Mouse (Mus musculus): Measurements from ENCODE around the gene Egr2. TPM values are rescaled to one million over a fixed set of nuclear protein-coding genes. Genes with fewer than 3 reads are reported as not detected.
A peak's percentile ranks its signal among the peaks of the same experiment; 100 is the strongest.

The Egr2 gene
- total and polyA plus RNA-seq, 3 experiments = 1.0 to 4.7 (median 3.1) TPM

DNA sequence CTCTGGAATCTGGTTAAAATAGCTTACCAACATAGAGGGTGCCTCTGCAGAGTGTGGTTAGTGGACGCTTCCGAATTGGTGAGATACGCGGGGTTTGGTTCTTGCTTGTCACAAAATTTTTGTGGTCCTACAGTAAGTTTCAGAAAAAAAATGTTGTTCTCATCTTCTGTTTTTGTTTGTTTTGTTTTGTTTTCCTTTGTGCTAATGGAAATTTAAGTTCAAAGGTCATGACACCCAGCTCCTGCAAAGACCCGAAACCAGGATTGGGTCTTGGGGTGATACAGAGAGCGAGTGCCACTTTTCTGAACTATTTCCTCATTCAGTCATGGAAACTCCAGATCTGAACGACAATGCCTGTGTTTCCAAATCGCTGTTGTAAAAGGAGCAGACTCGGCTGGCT is 37.3 kb upstream of the Egr2 start:
- dilution Hi-C loops (cut with MboI; ENCODE audit: extremely low pct_ligation_motif_present, extremely low pct_unique_long_range_greater_than_20kb, low sequenced_read_pairs) (no loop called here), in situ Hi-C loops (cut with MboI; ENCODE audit: low pct_ligation_motif_present, low pct_unique_long_range_greater_than_20kb, low sequenced_read_pairs) (no loop called here)
- no peak overlapping the region for H3K4me3 ChIP-seq (replicated peaks in 1 of 3; ENCODE audit: low read depth in 2 of 3, low read length in 2 of 3, poor library complexity in 1 of 3)
- H3K27ac ChIP-seq (ENCODE audit: insufficient read depth, low read depth) = no peak overlapping the region
- no peaks in the 10 kb centered on the region for H3K9me3 ChIP-seq (replicated peaks; ENCODE audit: low read length)
- H3K4me1 ChIP-seq (ENCODE audit: control insufficient read depth in 1 of 2, insufficient read depth in 2 of 2) = peaks cover 6 to 35% of the 10 kb centered on the region in 2 experiments; a peak in 3 of 4 replicates
- H3K27me3 ChIP-seq (replicated peaks) = no peaks in the 10 kb centered on the region
- no peaks in the 10 kb centered on the region for H3K36me3 ChIP-seq (replicated peaks in 1 of 2; ENCODE audit: control insufficient read depth in 1 of 2, insufficient read depth in 1 of 2, low read length in 1 of 2)
- peak overlapping the region; percentile 81 for H3K4me2 ChIP-seq (ENCODE audit: insufficient read depth, low read depth, poor library complexity, severe bottlenecking)
- H3K79me2 ChIP-seq (replicated peaks; ENCODE audit: control insufficient read depth, extremely low read depth, insufficient read depth, poor library complexity, severe bottlenecking) = no peaks in the 10 kb centered on the region
- TF ChIP-seq MEF2A (IDR thresholded peaks at IDR 0.05; ENCODE audit: borderline replicate concordance, low read depth, low read length) (0 out of 2 replicates have a peak, but pooled peaks have one; percentile 0), MAFK (IDR thresholded peaks at IDR 0.05; ENCODE audit: insufficient replicate concordance, low read length) (no peak)
- no peak for DNase-seq (ENCODE audit: extremely low read depth)
- H3K9ac ChIP-seq (ENCODE audit: insufficient read depth, low read depth) = no peak overlapping the region

DNA sequence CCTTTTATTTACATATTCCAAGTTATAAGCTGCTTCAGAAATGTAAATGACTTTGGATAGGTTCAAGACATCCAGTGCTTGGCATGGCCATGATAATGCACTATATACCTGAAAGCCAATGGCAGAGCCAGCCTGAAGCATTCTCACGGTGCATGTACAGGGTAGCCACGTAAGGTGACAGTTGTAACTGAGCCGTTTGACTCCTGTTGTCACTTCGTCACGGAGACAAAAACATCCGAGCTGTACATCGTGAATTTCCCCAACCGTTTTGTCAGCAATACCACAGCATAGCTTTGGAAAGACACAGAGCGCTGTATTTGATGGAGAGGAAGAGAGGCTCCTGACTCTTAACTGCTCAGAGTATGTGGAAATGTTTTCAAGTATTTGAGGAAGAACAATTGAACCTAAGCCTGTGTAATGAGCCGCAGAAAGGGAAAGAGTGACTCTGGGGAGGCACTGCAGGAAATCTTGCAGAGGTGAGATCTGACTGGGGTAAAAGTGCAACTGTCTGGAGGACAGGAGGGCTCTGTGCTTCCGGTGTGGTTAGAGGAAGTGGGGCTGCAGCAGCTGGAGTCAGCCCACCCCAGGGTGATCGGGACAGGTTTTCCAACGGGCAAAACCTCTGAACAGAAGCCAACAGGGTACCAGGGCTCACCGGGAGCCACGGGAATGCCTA is 31.8 kb upstream of the Egr2 start:
- in situ Hi-C loops (cut with MboI; ENCODE audit: low pct_ligation_motif_present, low pct_unique_long_range_greater_than_20kb, low sequenced_read_pairs) = no loop called here
- peaks cover 2% of the 10 kb centered on the region for H3K9me3 ChIP-seq (replicated peaks; ENCODE audit: low read length)
- no peak overlapping the region for H3K4me3 ChIP-seq (replicated peaks in 1 of 3; ENCODE audit: low read depth in 2 of 3, low read length in 2 of 3, poor library complexity in 1 of 3)
- peak overlapping the region; percentile 74 for H3K4me2 ChIP-seq (ENCODE audit: insufficient read depth, low read depth, poor library complexity, severe bottlenecking)
- no peak overlapping the region for H3K27ac ChIP-seq (ENCODE audit: insufficient read depth, low read depth)
- dilution Hi-C loops (cut with MboI; ENCODE audit: extremely low pct_ligation_motif_present, extremely low pct_unique_long_range_greater_than_20kb, low sequenced_read_pairs) = no loop called here
- H3K9ac ChIP-seq (ENCODE audit: insufficient read depth, low read depth) = no peak overlapping the region
- no peaks in the 10 kb centered on the region for H3K36me3 ChIP-seq (replicated peaks in 1 of 2; ENCODE audit: control insufficient read depth in 1 of 2, insufficient read depth in 1 of 2, low read length in 1 of 2)
- H3K79me2 ChIP-seq (replicated peaks; ENCODE audit: control insufficient read depth, extremely low read depth, insufficient read depth, poor library complexity, severe bottlenecking) = no peaks in the 10 kb centered on the region
- TF ChIP-seq MAX (IDR thresholded peaks at IDR 0.05; ENCODE audit: low read length) = no peak
- no peak for TF ChIP-seq CTCF (conservative IDR thresholded peaks at IDR 0.05 in 1 of 2, IDR thresholded peaks at IDR 0.05 in 1 of 2; ENCODE audit: low read depth in 2 of 2, low read length in 2 of 2)
- DNase-seq (ENCODE audit: extremely low read depth) = peak; percentile 40
- peaks cover 16 to 34% of the 10 kb centered on the region in 2 experiments for H3K4me1 ChIP-seq (ENCODE audit: control insufficient read depth in 1 of 2, insufficient read depth in 2 of 2)
- no peaks in the 10 kb centered on the region for H3K27me3 ChIP-seq (replicated peaks)

DNA sequence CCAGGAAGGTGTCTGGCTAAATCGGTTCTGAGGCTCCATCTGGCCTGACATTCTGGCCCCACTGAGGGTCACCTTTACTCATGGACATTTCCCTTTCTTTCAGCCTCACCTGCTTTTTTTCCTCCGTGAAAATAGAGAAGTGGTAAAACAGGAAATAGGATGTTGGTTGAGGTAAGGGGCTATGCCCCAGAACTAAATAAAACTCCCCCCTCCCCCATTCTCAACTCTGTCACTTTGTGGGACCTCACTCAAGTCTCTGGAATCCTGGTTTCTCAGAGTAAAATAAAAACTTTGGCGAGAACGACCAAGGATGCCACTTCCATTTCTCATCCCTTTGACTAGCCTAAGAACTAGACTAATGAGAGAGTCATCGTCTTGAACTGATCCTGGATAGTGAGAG is 31.2 kb upstream of the Egr2 start:
- no peak for TF ChIP-seq SMC3 (IDR thresholded peaks at IDR 0.05; ENCODE audit: low read depth, low read length)
- TF ChIP-seq GABPA (IDR thresholded peaks at IDR 0.05; ENCODE audit: insufficient replicate concordance, low read depth, low read length) = no peak
- TF ChIP-seq MYC (IDR thresholded peaks at IDR 0.05; ENCODE audit: low read depth, low read length) = no peak
- TF ChIP-seq HCFC1 (IDR thresholded peaks at IDR 0.05; ENCODE audit: low read depth, low read length) = no peak
- TF ChIP-seq JUN (IDR thresholded peaks at IDR 0.05; ENCODE audit: insufficient read depth, low read depth, low read length) = no peak
- TF ChIP-seq USF2 (conservative IDR thresholded peaks at IDR 0.05; ENCODE audit: low read depth, low read length) = no peak
- TF ChIP-seq E2F4 (IDR thresholded peaks at IDR 0.05; ENCODE audit: insufficient replicate concordance, low read depth, low read length) = no peak
- no peak for TF ChIP-seq MXI1 (IDR thresholded peaks at IDR 0.05; ENCODE audit: low read depth, low read length)
- TF ChIP-seq KAT2A (IDR thresholded peaks at IDR 0.05; ENCODE audit: insufficient replicate concordance, low read length) = no peak
- no peak for TF ChIP-seq RAD21 (IDR thresholded peaks at IDR 0.05; ENCODE audit: low read depth, low read length)
- TF ChIP-seq USF1 (IDR thresholded peaks at IDR 0.05; ENCODE audit: low read depth, low read length) = no peak
- no peak for TF ChIP-seq MAZ (IDR thresholded peaks at IDR 0.05; ENCODE audit: low read depth, low read length)
- Histone ChIP-seq H3K27me3 (replicated peaks) (no peaks in the 10 kb centered on the region), H3K4me2 (ENCODE audit: insufficient read depth, low read depth, poor library complexity, severe bottlenecking) (peak overlapping the region; percentile 74), H3K9ac (ENCODE audit: insufficient read depth, low read depth) (no peak overlapping the region), H3K4me1 (ENCODE audit: control insufficient read depth in 1 of 2, insufficient read depth in 2 of 2) (peaks cover 16 to 34% of the 10 kb centered on the region in 2 experiments), H3K79me2 (replicated peaks; ENCODE audit: control insufficient read depth, extremely low read depth, insufficient read depth, poor library complexity, severe bottlenecking) (no peaks in the 10 kb centered on the region), H3K36me3 (replicated peaks in 1 of 2; ENCODE audit: control insufficient read depth in 1 of 2, insufficient read depth in 1 of 2, low read length in 1 of 2) (no peaks in the 10 kb centered on the region), H3K27ac (ENCODE audit: insufficient read depth, low read depth) (no peak overlapping the region), H3K9me3 (replicated peaks; ENCODE audit: low read length) (peaks cover 2% of the 10 kb centered on the region), H3K4me3 (replicated peaks in 1 of 3; ENCODE audit: low read depth in 2 of 3, low read length in 2 of 3, poor library complexity in 1 of 3) (no peak overlapping the region)
- no peak for DNase-seq (ENCODE audit: extremely low read depth)
- dilution Hi-C loops (cut with MboI; ENCODE audit: extremely low pct_ligation_motif_present, extremely low pct_unique_long_range_greater_than_20kb, low sequenced_read_pairs) = no loop called here
- in situ Hi-C loops (cut with MboI; ENCODE audit: low pct_ligation_motif_present, low pct_unique_long_range_greater_than_20kb, low sequenced_read_pairs) = no loop called here
